Mouse (Mus musculus) MEL (cell line): ENCODE results near the gene Gprin2. TPM values are rescaled to one million over a fixed set of nuclear protein-coding genes. Genes with fewer than 3 reads are reported as not detected.

Experiments used
- DNase-seq: peaks from one replicate; pipeline ENCODE4 v3.0.0; 2011; ENCODE audit warnings: low read depth, low spot score
- H3K27ac ChIP-seq: 2 replicates; pipeline ENCODE4 v1.5.1; 2012; ENCODE audit warnings: low read depth, mild to moderate bottlenecking, control low read depth, low read length, moderate library complexity; ENCODE audit not compliant: control insufficient read depth
- H3K27me3 ChIP-seq, 2 experiments: fragments of 150-350 bp in 1 of 2; sonication (generic) in 1 of 2; 2 replicates each; pipeline ENCODE4 v1.6.1; 2012; ENCODE audit warnings: low read length in 2 of 2, mild to moderate bottlenecking in 2 of 2, improper control_type of control experiment in 1 of 2, moderate library complexity in 1 of 2; ENCODE audit not compliant: insufficient read depth in 2 of 2, control insufficient read depth in 1 of 2
- H3K36me3 ChIP-seq, 2 experiments: 2 replicates each; pipeline ENCODE4 v1.6.1; 2012 to 2014; ENCODE audit warnings: low read length in 2 of 2, improper control_type of control experiment in 1 of 2, inconsistent platforms in 1 of 2, mild to moderate bottlenecking in 1 of 2; ENCODE audit not compliant: insufficient read depth in 2 of 2, control insufficient read depth in 1 of 2
- H3K4me1 ChIP-seq, 2 experiments: fragments of 150-350 bp in 1 of 2; sonication (generic) in 1 of 2; 2 replicates each; pipeline ENCODE4 v1.6.1; 2012; ENCODE audit warnings: low read length in 2 of 2, improper control_type of control experiment in 1 of 2, mild to moderate bottlenecking in 1 of 2; ENCODE audit not compliant: insufficient read depth in 2 of 2, control insufficient read depth in 1 of 2
- H3K4me3 ChIP-seq, 2 experiments: fragments of 150-350 bp in 1 of 2; sonication (generic) in 1 of 2; 2 replicates each; pipeline ENCODE4 v1.5.1; 2012; ENCODE audit warnings: low read depth in 2 of 2, low read length in 2 of 2, mild to moderate bottlenecking in 2 of 2, moderate library complexity in 2 of 2, control low read depth in 1 of 2, improper control_type of control experiment in 1 of 2; ENCODE audit not compliant: control insufficient read depth in 1 of 2, insufficient read depth in 1 of 2
- H3K79me2 ChIP-seq: 2 replicates; pipeline ENCODE4 v1.6.1; 2012; ENCODE audit warnings: mild to moderate bottlenecking, low read length, moderate library complexity; ENCODE audit not compliant: control insufficient read depth, poor library complexity, insufficient read depth
- H3K9ac ChIP-seq: 2 replicates; pipeline ENCODE4 v1.6.1; 2012; ENCODE audit warnings: low read depth, mild to moderate bottlenecking, control low read depth, low read length, moderate library complexity; ENCODE audit not compliant: control insufficient read depth, poor library complexity, severe bottlenecking
- H3K9me3 ChIP-seq: fragments of 150-350 bp; sonication (generic); replicated peaks from 2 replicates; pipeline ENCODE4 v1.6.1; 2012; ENCODE audit warnings: mild to moderate bottlenecking, low read length, improper control_type of control experiment, moderate library complexity; ENCODE audit not compliant: insufficient read depth
- CHD2 ChIP-seq: IDR thresholded peaks from 2 replicates; pipeline ENCODE4 v1.6.1; 2011; ENCODE audit warnings: low read length, improper control_type of control experiment
- CTCF ChIP-seq, 3 experiments: IDR thresholded peaks in 2 of 3; conservative IDR thresholded peaks in 1 of 3; 2 replicates each; pipeline ENCODE4 v1.5.1; 2011 to 2012; ENCODE audit warnings: low read length in 3 of 3, low read depth in 2 of 3, mild to moderate bottlenecking in 2 of 3, improper control_type of control experiment in 1 of 3, inconsistent platforms in 1 of 3, mixed read lengths in 1 of 3, moderate library complexity in 1 of 3; ENCODE audit not compliant: control insufficient read depth in 1 of 3, insufficient read depth in 1 of 3, poor library complexity in 1 of 3, severe bottlenecking in 1 of 3
- E2F4 ChIP-seq: IDR thresholded peaks from 2 replicates; pipeline ENCODE4 v1.6.1; 2011; ENCODE audit warnings: low read depth, low read length, improper control_type of control experiment, borderline replicate concordance
- EP300 ChIP-seq, 2 experiments: IDR thresholded peaks; 2 replicates each; pipeline ENCODE4 v1.6.1; 2011; ENCODE audit warnings: improper control_type of control experiment in 2 of 2, low read length in 2 of 2, low read depth in 1 of 2, mild to moderate bottlenecking in 1 of 2
- ETS1 ChIP-seq: IDR thresholded peaks from 2 replicates; pipeline ENCODE4 v1.6.1; 2012; ENCODE audit warnings: low read depth, mild to moderate bottlenecking, inconsistent platforms, low read length, improper control_type of control experiment, moderate library complexity
- GATA1 ChIP-seq: IDR thresholded peaks from 2 replicates; pipeline ENCODE4 v1.6.1; 2011; ENCODE audit warnings: low read depth, low read length, improper control_type of control experiment
- JUND ChIP-seq: IDR thresholded peaks from 2 replicates; pipeline ENCODE4 v1.6.1; 2011; ENCODE audit warnings: low read depth, mild to moderate bottlenecking, improper control_type of control experiment, low read length
- MAFK ChIP-seq: IDR thresholded peaks from 2 replicates; pipeline ENCODE4 v1.6.1; 2011; ENCODE audit warnings: low read depth, mild to moderate bottlenecking, low read length, improper control_type of control experiment, borderline replicate concordance
- MYB ChIP-seq: IDR thresholded peaks from 2 replicates; pipeline ENCODE4 v1.6.1; 2011; ENCODE audit warnings: mild to moderate bottlenecking, low read depth, low read length, improper control_type of control experiment
- NELFE ChIP-seq: IDR thresholded peaks from 2 replicates; pipeline ENCODE4 v1.6.1; 2011; ENCODE audit warnings: low read depth, low read length, improper control_type of control experiment
- POLR2AphosphoS5 ChIP-seq: IDR thresholded peaks from 2 replicates; pipeline ENCODE4 v1.6.1; 2012; ENCODE audit warnings: low read depth, borderline replicate concordance, mild to moderate bottlenecking, inconsistent platforms, low read length, moderate library complexity, mixed read lengths
- RAD21 ChIP-seq: IDR thresholded peaks from 2 replicates; pipeline ENCODE4 v1.6.1; 2011; ENCODE audit warnings: mild to moderate bottlenecking, low read depth, low read length, improper control_type of control experiment
- SMC3 ChIP-seq: IDR thresholded peaks from 2 replicates; pipeline ENCODE4 v1.6.1; 2011; ENCODE audit warnings: low read depth, low read length, improper control_type of control experiment
- TAL1 ChIP-seq: IDR thresholded peaks from 2 replicates; pipeline ENCODE4 v1.6.1; 2012; ENCODE audit warnings: mild to moderate bottlenecking, inconsistent platforms, low read length, moderate library complexity, mixed read lengths
- TBP ChIP-seq: IDR thresholded peaks from 2 replicates; pipeline ENCODE4 v1.8.0; 2011; ENCODE audit warnings: low read depth, low read length, improper control_type of control experiment
- TCF12 ChIP-seq: IDR thresholded peaks from 2 replicates; pipeline ENCODE4 v1.6.1; 2014; ENCODE audit warnings: low read depth, mild to moderate bottlenecking, inconsistent platforms, low read length, improper control_type of control experiment, moderate library complexity
- USF1 ChIP-seq: IDR thresholded peaks from 2 replicates; pipeline ENCODE4 v1.6.1; 2014; ENCODE audit warnings: low read depth, mild to moderate bottlenecking, inconsistent platforms, low read length, improper control_type of control experiment, moderate library complexity
- polyA plus RNA-seq, 2 experiments: library from polyadenylated mRNA; stranded (reverse) in 1 of 2; unstranded in 1 of 2; fragments of >175 nt in 1 of 2; fragments of >200 nt in 1 of 2; gene quantifications; 2 replicates each; pipeline versions ENCODE4 v1.2.1 to v1.2.4; 2012; ENCODE audit warnings: low replicate concordance in 2 of 2, low read depth in 1 of 2; ENCODE audit not compliant: insufficient read length in 2 of 2, insufficient read depth in 1 of 2, missing spikeins in 1 of 2
- total RNA-seq: library from RNA; depleted of rRNA; stranded (reverse); fragments of 300-350 nt; gene quantifications from 2 replicates; pipeline ENCODE4 v1.2.3, GENCODE M21; 2012

The Gprin2 gene
- total and polyA plus RNA-seq, 3 experiments: under 0.01 to 0.01 TPM; not detected in 1

DNA sequence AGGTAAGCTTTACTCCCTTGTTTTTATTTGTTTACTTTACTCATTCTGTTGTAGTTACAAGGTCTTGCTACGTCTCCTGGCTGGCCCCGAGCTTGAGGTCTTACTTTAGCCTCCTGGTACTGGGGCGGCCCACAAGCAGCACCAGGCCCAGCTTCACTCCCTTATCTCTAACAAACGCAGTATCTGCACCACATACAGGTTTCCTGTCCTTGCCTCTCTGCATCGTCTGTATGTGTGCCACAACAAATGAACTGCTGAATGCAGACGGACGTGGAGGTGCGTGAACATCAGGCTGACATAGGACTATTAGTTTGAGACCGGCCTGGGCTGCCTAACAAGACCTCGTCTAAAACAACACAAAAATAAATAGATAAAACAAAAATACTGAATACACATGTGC is 38.8 kb upstream of the Gprin2 start (continued):
- TF ChIP-seq CHD2 (no peak), TAL1 (no peak), GATA1 (peak; percentile 68), ETS1 (0 out of 2 replicates have a peak, but pooled peaks have one; percentile 13), TCF12 (peak; percentile 55; the same call in 1 of the 2 replicates), POLR2AphosphoS5 (no peak), MYB (no peak), MAFK (no peak)

- Histone ChIP-seq H3K79me2 (no peaks in the 10 kb centered on the region), H3K9ac (no peak overlapping the region), H3K27me3 (no peaks in the 10 kb centered on the region), H3K36me3 (no peaks in the 10 kb centered on the region; a peak in 1 of 4 replicates), H3K9me3 (no peaks in the 10 kb centered on the region), H3K4me1 (no peaks in the 10 kb centered on the region; a peak in 1 of 4 replicates), H3K4me3 (no peak overlapping the region), H3K27ac (no peak overlapping the region)
- peak; percentile 62 for DNase-seq
- TF ChIP-seq CTCF (IDR thresholded peaks at IDR 0.05 in 2 of 3, conservative IDR thresholded peaks at IDR 0.05 in 1 of 3; ENCODE audit: control insufficient read depth in 1 of 3, insufficient read depth in 1 of 3, low read depth in 2 of 3, low read length in 3 of 3, poor library complexity in 1 of 3, severe bottlenecking in 1 of 3): peak; percentile 31 to 57 (median 53); a peak in 5 of 6 replicates
- no peak for TF ChIP-seq E2F4
- TF ChIP-seq USF1: peak; percentile 54
- peak; percentile 32 for TF ChIP-seq RAD21
- peak; percentile 23; the same call in 1 of the 2 replicates for TF ChIP-seq SMC3
These were observed 33.4 kb upstream of the Gprin2 start for GRCm38 (mm10) chr14:34234630-34235380.

- Histone ChIP-seq H3K4me1 (no peaks in the 10 kb centered on the region), H3K4me3 (no peak overlapping the region), H3K27me3 (no peaks in the 10 kb centered on the region), H3K9me3 (no peaks in the 10 kb centered on the region), H3K9ac (no peak overlapping the region), H3K79me2 (no peaks in the 10 kb centered on the region), H3K27ac (no peak overlapping the region), H3K36me3 (no peaks in the 10 kb centered on the region)
- TF ChIP-seq RAD21 (no peak), NELFE (no peak), GATA1 (no peak), EP300 (IDR thresholded peaks at IDR 0.05; ENCODE audit: low read depth in 1 of 2, low read length in 2 of 2) (no peak), POLR2AphosphoS5 (no peak), SMC3 (no peak), JUND (no peak), TBP (no peak)
- DNase-seq: no peak
These were observed 32.4 kb upstream of the Gprin2 start for GRCm38 (mm10) chr14:34233846-34234245.
